Mouse (Mus musculus): ENCODE measurements around the gene 1700028P14Rik. TPM values are rescaled to one million over a fixed set of nuclear protein-coding genes. Genes with fewer than 3 reads are reported as not detected.

1700028P14Rik gene
- total RNA-seq, 1 experiment: not detected

DNA sequence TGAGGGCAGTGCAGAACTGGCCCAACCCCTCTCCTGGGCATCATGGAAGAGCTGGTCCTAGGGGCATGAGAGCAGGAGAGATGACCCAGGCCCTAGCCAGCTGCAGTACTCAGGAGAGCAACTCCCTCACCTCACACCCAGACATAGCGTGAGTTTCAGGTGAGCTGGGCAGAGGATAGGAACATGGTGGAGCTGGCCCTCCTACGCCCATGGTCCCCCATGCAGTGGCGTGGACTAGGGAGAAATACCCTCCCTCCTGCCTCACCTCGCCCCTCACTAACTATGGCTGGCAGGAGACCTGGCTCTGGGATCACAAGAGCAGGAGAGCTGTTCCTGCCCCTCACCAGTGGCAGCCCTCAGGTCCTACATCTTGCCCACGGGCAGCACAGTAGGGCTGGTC lies 8.8 kb downstream of the 1700028P14Rik start:
- no peak overlapping the region for H3K27ac ChIP-seq (ENCODE audit: insufficient read depth, low read depth, low read length, poor library complexity, severe bottlenecking)
- no peak overlapping the region for H3K4me3 ChIP-seq (ENCODE audit: insufficient read depth in 1 of 2, low read depth in 1 of 2, low read length in 2 of 2, poor library complexity in 1 of 2, severe bottlenecking in 1 of 2)
- no peak overlapping the region for H3K9ac ChIP-seq (ENCODE audit: insufficient read depth, low read depth, low read length, poor library complexity, severe bottlenecking)
- H3K9me3 ChIP-seq (ENCODE audit: control insufficient read depth, insufficient read depth, low read depth, low read length): no peaks in the 10 kb centered on the region
- DNase-seq (ENCODE audit: low read depth, low spot score): no peak
- in situ Hi-C loops (cut with MboI; ENCODE audit: low sequenced_read_pairs in 2 of 2, unreplicated experiment in 2 of 2): no loop called here
- H3K36me3 ChIP-seq (ENCODE audit: control insufficient read depth, insufficient read depth, low read length, poor library complexity, severe bottlenecking): no peaks in the 10 kb centered on the region
- H3K4me1 ChIP-seq (ENCODE audit: control insufficient read depth in 2 of 2, insufficient read depth in 2 of 2, low read length in 2 of 2, poor library complexity in 1 of 2): no peaks in the 10 kb centered on the region
- TF ChIP-seq HCFC1 (IDR thresholded peaks at IDR 0.05; ENCODE audit: borderline replicate concordance, insufficient read depth, low read length): no peak
- no peak for TF ChIP-seq ZC3H11A (IDR thresholded peaks at IDR 0.05; ENCODE audit: borderline replicate concordance, low read depth, low read length)
- TF ChIP-seq ZNF384 (IDR thresholded peaks at IDR 0.05; ENCODE audit: low read depth, low read length): no peak
- no peak for TF ChIP-seq MAFK (IDR thresholded peaks at IDR 0.05; ENCODE audit: insufficient read depth, low read depth, low read length)
- no peak for TF ChIP-seq CHD2 (IDR thresholded peaks at IDR 0.05; ENCODE audit: low read depth, low read length)

DNA sequence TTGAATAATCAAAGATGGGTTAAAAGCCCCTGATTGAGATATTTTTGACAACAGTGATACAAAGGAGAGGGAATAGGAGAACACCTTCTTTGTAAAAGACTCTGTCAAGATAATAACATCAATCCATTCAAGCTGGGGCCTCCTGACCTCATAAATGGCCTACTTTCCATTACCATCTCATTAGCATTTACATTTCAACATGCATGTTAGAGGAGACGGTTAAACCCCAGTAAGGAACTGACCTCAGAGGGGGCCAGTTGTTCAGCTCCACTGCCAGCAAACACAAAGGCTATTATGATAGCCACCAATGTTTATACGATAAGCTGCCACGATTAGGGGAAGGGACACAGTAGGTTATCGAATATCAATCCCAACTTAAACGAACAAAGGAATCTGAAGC lies 15.8 kb downstream of the 1700028P14Rik start:
- H3K27ac ChIP-seq (ENCODE audit: insufficient read depth, low read depth, low read length, poor library complexity, severe bottlenecking): no peak overlapping the region
- no peaks in the 10 kb centered on the region for H3K36me3 ChIP-seq (ENCODE audit: control insufficient read depth, insufficient read depth, low read length, poor library complexity, severe bottlenecking)
- no peak for DNase-seq (ENCODE audit: low read depth, low spot score)
- no peak overlapping the region for H3K4me3 ChIP-seq (ENCODE audit: insufficient read depth in 1 of 2, low read depth in 1 of 2, low read length in 2 of 2, poor library complexity in 1 of 2, severe bottlenecking in 1 of 2)
- no peak overlapping the region for H3K9ac ChIP-seq (ENCODE audit: insufficient read depth, low read depth, low read length, poor library complexity, severe bottlenecking)
- TF ChIP-seq ZNF384 (IDR thresholded peaks at IDR 0.05; ENCODE audit: low read depth, low read length): no peak
- TF ChIP-seq ZC3H11A (IDR thresholded peaks at IDR 0.05; ENCODE audit: borderline replicate concordance, low read depth, low read length): no peak
- no peak for TF ChIP-seq MAFK (IDR thresholded peaks at IDR 0.05; ENCODE audit: insufficient read depth, low read depth, low read length)
- TF ChIP-seq CHD2 (IDR thresholded peaks at IDR 0.05; ENCODE audit: low read depth, low read length): no peak
- no peak for TF ChIP-seq HCFC1 (IDR thresholded peaks at IDR 0.05; ENCODE audit: borderline replicate concordance, insufficient read depth, low read length)
- in situ Hi-C loops (cut with MboI; ENCODE audit: low sequenced_read_pairs in 2 of 2, unreplicated experiment in 2 of 2): no loop called here
- H3K4me1 ChIP-seq (ENCODE audit: control insufficient read depth in 2 of 2, insufficient read depth in 2 of 2, low read length in 2 of 2, poor library complexity in 1 of 2): no peaks in the 10 kb centered on the region
- no peaks in the 10 kb centered on the region for H3K9me3 ChIP-seq (ENCODE audit: control insufficient read depth, insufficient read depth, low read depth, low read length)

- TF ChIP-seq ZNF384 (IDR thresholded peaks at IDR 0.05; ENCODE audit: low read depth, low read length) (no peak), CHD2 (IDR thresholded peaks at IDR 0.05; ENCODE audit: low read depth, low read length) (no peak), MAFK (IDR thresholded peaks at IDR 0.05; ENCODE audit: insufficient read depth, low read depth, low read length) (no peak), HCFC1 (IDR thresholded peaks at IDR 0.05; ENCODE audit: borderline replicate concordance, insufficient read depth, low read length) (no peak), ZC3H11A (IDR thresholded peaks at IDR 0.05; ENCODE audit: borderline replicate concordance, low read depth, low read length) (no peak)
- H3K9me3 ChIP-seq (ENCODE audit: control insufficient read depth, insufficient read depth, low read depth, low read length): no peaks in the 10 kb centered on the region
- no peak for DNase-seq (ENCODE audit: low read depth, low spot score)
- H3K4me3 ChIP-seq (ENCODE audit: insufficient read depth in 1 of 2, low read depth in 1 of 2, low read length in 2 of 2, poor library complexity in 1 of 2, severe bottlenecking in 1 of 2): no peak overlapping the region
- in situ Hi-C loops (cut with MboI; ENCODE audit: low sequenced_read_pairs in 2 of 2, unreplicated experiment in 2 of 2): no loop called here
- H3K9ac ChIP-seq (ENCODE audit: insufficient read depth, low read depth, low read length, poor library complexity, severe bottlenecking): no peak overlapping the region
- no peaks in the 10 kb centered on the region for H3K36me3 ChIP-seq (ENCODE audit: control insufficient read depth, insufficient read depth, low read length, poor library complexity, severe bottlenecking)
- no peaks in the 10 kb centered on the region for H3K4me1 ChIP-seq (ENCODE audit: control insufficient read depth in 2 of 2, insufficient read depth in 2 of 2, low read length in 2 of 2, poor library complexity in 1 of 2)
- H3K27ac ChIP-seq (ENCODE audit: insufficient read depth, low read depth, low read length, poor library complexity, severe bottlenecking): no peak overlapping the region
These were observed 20.8 kb downstream of the 1700028P14Rik start for GRCm38 (mm10) chr19:23631611-23632492.

DNA sequence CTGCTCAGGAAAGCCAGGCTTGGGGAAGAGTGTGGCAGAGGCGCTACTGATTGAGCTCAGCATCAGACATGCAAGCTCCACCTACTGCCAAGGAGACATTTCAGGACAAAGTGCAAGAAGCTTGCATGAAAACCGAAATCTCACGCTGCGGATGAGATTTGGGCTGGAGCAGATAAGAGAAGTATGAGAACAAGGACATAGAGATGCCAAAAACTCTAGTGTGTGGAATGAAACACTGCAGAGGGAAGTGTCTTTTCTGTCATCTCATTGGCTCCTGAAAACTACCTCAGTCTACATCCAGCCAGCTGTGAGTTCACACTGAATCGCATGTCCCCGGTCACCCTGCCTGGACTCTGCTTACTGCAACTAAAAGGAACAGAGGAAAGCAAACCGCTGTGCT lies 38.3 kb downstream of the 1700028P14Rik start:
- no peak overlapping the region for H3K27ac ChIP-seq (ENCODE audit: insufficient read depth, low read depth, low read length, poor library complexity, severe bottlenecking)
- H3K4me3 ChIP-seq (ENCODE audit: insufficient read depth in 1 of 2, low read depth in 1 of 2, low read length in 2 of 2, poor library complexity in 1 of 2, severe bottlenecking in 1 of 2): no peak overlapping the region
- TF ChIP-seq MAFK (IDR thresholded peaks at IDR 0.05; ENCODE audit: insufficient read depth, low read depth, low read length) (no peak), HCFC1 (IDR thresholded peaks at IDR 0.05; ENCODE audit: borderline replicate concordance, insufficient read depth, low read length) (no peak), CHD2 (IDR thresholded peaks at IDR 0.05; ENCODE audit: low read depth, low read length) (no peak), ZNF384 (IDR thresholded peaks at IDR 0.05; ENCODE audit: low read depth, low read length) (no peak), ZC3H11A (IDR thresholded peaks at IDR 0.05; ENCODE audit: borderline replicate concordance, low read depth, low read length) (no peak)
- no peaks in the 10 kb centered on the region for H3K4me1 ChIP-seq (ENCODE audit: control insufficient read depth in 2 of 2, insufficient read depth in 2 of 2, low read length in 2 of 2, poor library complexity in 1 of 2)
- H3K9ac ChIP-seq (ENCODE audit: insufficient read depth, low read depth, low read length, poor library complexity, severe bottlenecking): no peak overlapping the region
- H3K9me3 ChIP-seq (ENCODE audit: control insufficient read depth, insufficient read depth, low read depth, low read length): no peaks in the 10 kb centered on the region
- DNase-seq (ENCODE audit: low read depth, low spot score): no peak
- in situ Hi-C loops (cut with MboI; ENCODE audit: low sequenced_read_pairs in 2 of 2, unreplicated experiment in 2 of 2): no loop called here
- H3K36me3 ChIP-seq (ENCODE audit: control insufficient read depth, insufficient read depth, low read length, poor library complexity, severe bottlenecking): no peaks in the 10 kb centered on the region
